Mouse (Mus musculus) splenic B cell, adult 2 months (primary cell): ENCODE results near the gene Dync1i1.

Source experiments
- DNase-seq: peaks from one replicate; pipeline ENCODE4 v3.0.0-alpha.2; 2011; ENCODE audit warnings: low read depth, low spot score
- H3K27me3 ChIP-seq: 2 replicates; pipeline ENCODE4 v1.6.1; 2012; ENCODE audit warnings: mild to moderate bottlenecking, low read length, moderate library complexity, mixed read lengths; ENCODE audit not compliant: control insufficient read depth, poor library complexity, insufficient read depth, severe bottlenecking
- H3K36me3 ChIP-seq: 2 replicates; pipeline ENCODE4 v1.6.1; 2012; ENCODE audit warnings: mild to moderate bottlenecking, low read length, moderate library complexity, mixed read lengths; ENCODE audit not compliant: control insufficient read depth, poor library complexity, insufficient read depth, severe bottlenecking

The Dync1i1 gene

DNA sequence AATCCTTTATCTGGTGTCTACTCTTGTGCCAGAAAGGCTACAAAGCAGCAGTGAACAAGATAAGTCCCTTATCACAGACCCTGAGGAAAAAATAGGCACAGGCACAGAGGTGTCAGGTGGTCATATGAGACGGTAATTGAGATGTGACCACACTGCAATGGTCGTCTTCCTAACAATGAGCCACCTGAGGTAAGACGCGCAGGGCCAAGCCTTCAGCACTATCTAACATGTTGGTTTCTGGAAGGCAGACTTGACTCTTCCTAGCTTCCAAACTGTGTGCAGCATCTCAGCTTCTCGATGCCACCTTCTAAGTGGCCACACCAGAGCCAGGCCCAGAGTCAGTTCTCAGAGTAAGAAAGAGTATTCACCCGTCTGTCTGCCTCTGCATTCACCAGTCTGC, 341.8 kb downstream of the Dync1i1 start:
- H3K36me3 ChIP-seq = no peaks in the 10 kb centered on the region
- DNase-seq = no peak
- H3K27me3 ChIP-seq = no peaks in the 10 kb centered on the region

DNA sequence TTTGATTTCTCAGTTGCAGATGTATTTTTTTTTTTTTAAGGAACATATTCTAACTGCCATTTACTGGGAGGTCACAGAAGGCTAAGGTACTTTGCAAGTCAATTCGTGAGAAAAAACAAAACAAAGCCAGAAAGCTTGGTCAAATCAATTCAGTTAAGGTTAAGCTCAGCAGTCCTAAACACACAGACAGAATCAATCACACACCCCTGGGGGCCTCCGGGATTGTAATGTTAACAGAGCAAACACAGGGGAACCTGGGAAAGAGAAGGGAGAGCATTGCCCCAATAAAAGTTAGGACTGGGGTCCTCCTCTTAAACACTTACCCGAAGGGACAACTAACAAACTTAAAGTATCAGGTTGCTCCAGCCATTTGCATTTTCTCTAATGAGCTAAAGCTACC, 344.6 kb downstream of the Dync1i1 start:
- no peaks in the 10 kb centered on the region for H3K27me3 ChIP-seq
- no peaks in the 10 kb centered on the region for H3K36me3 ChIP-seq
- DNase-seq = no peak

DNA sequence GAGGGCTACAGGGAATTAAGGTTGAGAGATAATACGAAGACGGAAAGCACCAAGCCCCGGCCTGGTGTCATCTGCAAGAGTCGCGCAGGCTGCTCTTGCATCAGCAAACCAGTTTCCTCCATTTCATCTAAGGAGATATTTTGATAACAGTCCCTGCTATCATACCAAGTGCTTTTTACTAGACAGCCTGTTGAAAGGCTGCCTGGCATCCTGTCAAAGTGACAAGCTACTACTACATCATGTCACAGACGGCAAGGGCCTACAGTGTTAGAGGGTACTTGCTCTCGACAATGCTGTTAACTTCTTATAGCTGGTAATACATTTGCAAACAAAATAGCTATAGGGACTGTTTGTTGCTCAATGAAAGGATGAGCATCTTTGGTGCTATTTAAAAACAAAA, 345.6 kb downstream of the Dync1i1 start:
- no peaks in the 10 kb centered on the region for H3K27me3 ChIP-seq
- DNase-seq = no peak
- no peaks in the 10 kb centered on the region for H3K36me3 ChIP-seq

DNA sequence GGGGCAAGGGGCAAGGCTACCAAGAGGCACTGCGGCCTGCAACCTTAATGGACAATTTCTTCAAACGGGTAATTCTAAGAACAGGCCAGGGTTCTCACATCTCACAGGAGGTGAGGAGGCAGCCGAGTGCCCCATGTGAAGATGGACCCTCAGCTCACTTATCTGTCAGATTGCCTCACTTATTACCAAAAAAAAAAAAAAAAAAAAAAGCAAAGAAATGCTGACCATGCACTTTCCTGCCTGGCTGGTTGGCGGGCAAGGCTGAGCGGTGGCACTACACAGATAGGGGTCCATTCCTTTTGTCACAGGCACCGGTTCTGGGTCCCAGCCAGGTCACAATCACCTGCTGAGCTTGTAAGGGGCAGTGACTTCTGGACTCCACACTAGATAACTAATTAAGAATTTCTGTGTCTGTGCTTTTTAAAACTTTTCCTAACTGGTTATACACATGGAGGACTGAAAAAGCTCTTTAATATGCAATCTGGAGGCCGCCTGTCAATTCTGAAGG, 350.6 kb downstream of the Dync1i1 start:
- no peak for DNase-seq
- no peaks in the 10 kb centered on the region for H3K36me3 ChIP-seq
- no peaks in the 10 kb centered on the region for H3K27me3 ChIP-seq

DNA sequence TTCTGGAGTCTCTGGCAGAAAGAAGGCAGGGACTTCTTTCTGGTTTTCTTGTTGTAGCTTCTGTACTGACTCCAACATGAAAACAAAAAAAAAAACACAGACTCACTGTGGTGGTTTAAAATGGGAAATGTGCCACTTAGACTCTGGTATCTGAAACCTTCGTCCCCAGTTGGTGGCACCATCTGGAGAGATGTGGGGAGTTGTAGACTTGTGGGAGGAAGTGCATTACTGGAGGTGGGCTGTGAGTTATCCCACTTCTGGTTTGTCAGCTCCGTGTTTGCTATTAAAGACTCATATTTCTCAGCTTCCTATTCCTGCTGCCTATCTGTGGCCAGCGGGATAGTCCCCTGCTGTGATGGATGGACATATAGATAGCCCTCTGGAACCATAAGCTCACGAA, 351.8 kb downstream of the Dync1i1 start:
- H3K36me3 ChIP-seq = no peaks in the 10 kb centered on the region
- DNase-seq = no peak
- no peaks in the 10 kb centered on the region for H3K27me3 ChIP-seq
